Mouse (Mus musculus): ENCODE measurements at regions not wholly inside any gene's neighbourhood (a gene's known extent, or its start where the extent isn't known, plus 50 kb on each side); places are given as distances from the start of the nearest gene placed in this dataset.

GRCm38 (mm10) chr12:26784426-26784825 lies 315.4 kb downstream of the Cmpk2 start:
- no peaks in the 10 kb centered on the region for H3K4me1 ChIP-seq (replicated peaks; ENCODE audit: low read depth, low read length)
- no peaks in the 10 kb centered on the region for H3K36me3 ChIP-seq (ENCODE audit: insufficient read depth, low read length)
- H3K4me3 ChIP-seq (replicated peaks; ENCODE audit: low read length): no peak overlapping the region
- H3K27me3 ChIP-seq (ENCODE audit: insufficient read depth, low read length): no peaks in the 10 kb centered on the region
- no peaks in the 10 kb centered on the region for H3K9me3 ChIP-seq (ENCODE audit: low read length)
- TF ChIP-seq POU5F1 (IDR thresholded peaks at IDR 0.05; ENCODE audit: borderline replicate concordance, low read length): no peak

- Histone ChIP-seq H3K4me1 (replicated peaks; ENCODE audit: low read depth, low read length) (no peaks in the 10 kb centered on the region), H3K4me3 (replicated peaks; ENCODE audit: low read length) (no peak overlapping the region), H3K36me3 (ENCODE audit: insufficient read depth, low read length) (no peaks in the 10 kb centered on the region), H3K27me3 (ENCODE audit: insufficient read depth, low read length) (no peaks in the 10 kb centered on the region), H3K9me3 (ENCODE audit: low read length) (no peaks in the 10 kb centered on the region)
- no peak for TF ChIP-seq NANOG (IDR thresholded peaks at IDR 0.05; ENCODE audit: borderline replicate concordance, low read length)
- no peak for TF ChIP-seq CTCF (conservative IDR thresholded peaks at IDR 0.05; ENCODE audit: low read length)
- TF ChIP-seq POU5F1 (IDR thresholded peaks at IDR 0.05; ENCODE audit: borderline replicate concordance, low read length): no peak
Measured at GRCm38 (mm10) chr12:26783800-26784199, 314.8 kb downstream of the Cmpk2 start.

GRCm38 (mm10) chr12:26781537-26781936 lies 312.5 kb downstream of the Cmpk2 start:
- Histone ChIP-seq H3K4me3 (replicated peaks; ENCODE audit: low read length) (no peak overlapping the region), H3K27me3 (ENCODE audit: insufficient read depth, low read length) (no peaks in the 10 kb centered on the region), H3K9me3 (ENCODE audit: low read length) (no peaks in the 10 kb centered on the region), H3K36me3 (ENCODE audit: insufficient read depth, low read length) (no peaks in the 10 kb centered on the region), H3K4me1 (replicated peaks; ENCODE audit: low read depth, low read length) (no peaks in the 10 kb centered on the region)
- TF ChIP-seq CTCF (conservative IDR thresholded peaks at IDR 0.05; ENCODE audit: low read length) (no peak), NANOG (IDR thresholded peaks at IDR 0.05; ENCODE audit: borderline replicate concordance, low read length) (no peak), POU5F1 (IDR thresholded peaks at IDR 0.05; ENCODE audit: borderline replicate concordance, low read length) (no peak)

- TF ChIP-seq POU5F1 (IDR thresholded peaks at IDR 0.05; ENCODE audit: borderline replicate concordance, low read length) (no peak), NANOG (IDR thresholded peaks at IDR 0.05; ENCODE audit: borderline replicate concordance, low read length) (no peak), CTCF (conservative IDR thresholded peaks at IDR 0.05; ENCODE audit: low read length) (no peak)
Measured at GRCm38 (mm10) chr12:26778796-26779195, 309.8 kb downstream of the Cmpk2 start.

DNA sequence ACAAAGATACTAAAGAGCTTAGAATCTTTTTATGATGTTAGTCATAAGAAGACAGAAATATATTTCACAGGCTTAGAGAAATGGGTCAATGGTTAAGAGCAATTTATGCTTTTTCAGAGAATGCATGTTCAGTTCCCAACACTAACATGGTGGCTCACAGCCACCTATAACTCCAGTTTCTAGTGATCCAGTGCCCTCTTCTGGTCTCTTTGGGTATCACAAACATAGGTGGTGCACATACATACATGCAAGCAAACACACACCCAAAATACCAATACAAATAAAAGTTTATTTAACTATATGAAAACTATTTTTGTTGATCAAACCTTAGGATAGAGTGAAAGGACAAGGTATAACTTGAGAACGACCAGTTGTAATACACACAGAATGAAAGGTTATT lies 308.0 kb downstream of the Cmpk2 start:
- Histone ChIP-seq H3K4me3 (replicated peaks; ENCODE audit: low read length) (no peak overlapping the region), H3K27me3 (ENCODE audit: insufficient read depth, low read length) (no peaks in the 10 kb centered on the region), H3K36me3 (ENCODE audit: insufficient read depth, low read length) (no peaks in the 10 kb centered on the region), H3K9me3 (ENCODE audit: low read length) (no peaks in the 10 kb centered on the region), H3K4me1 (replicated peaks; ENCODE audit: low read depth, low read length) (no peaks in the 10 kb centered on the region)
- no peak for TF ChIP-seq POU5F1 (IDR thresholded peaks at IDR 0.05; ENCODE audit: borderline replicate concordance, low read length)
- peak; percentile 32 for TF ChIP-seq CTCF (conservative IDR thresholded peaks at IDR 0.05; ENCODE audit: low read length)

More at GRCm38 (mm10) chr12:26778796-26779195, 309.8 kb downstream of the Cmpk2 start:
- Histone ChIP-seq H3K9me3 (ENCODE audit: low read length) (no peaks in the 10 kb centered on the region), H3K36me3 (ENCODE audit: insufficient read depth, low read length) (no peaks in the 10 kb centered on the region), H3K4me1 (replicated peaks; ENCODE audit: low read depth, low read length) (no peaks in the 10 kb centered on the region), H3K4me3 (replicated peaks; ENCODE audit: low read length) (no peak overlapping the region), H3K27me3 (ENCODE audit: insufficient read depth, low read length) (no peaks in the 10 kb centered on the region)

- Histone ChIP-seq H3K9me3 (ENCODE audit: low read length) (no peaks in the 10 kb centered on the region), H3K27me3 (ENCODE audit: insufficient read depth, low read length) (no peaks in the 10 kb centered on the region), H3K4me3 (replicated peaks; ENCODE audit: low read length) (no peak overlapping the region), H3K36me3 (ENCODE audit: insufficient read depth, low read length) (no peaks in the 10 kb centered on the region), H3K4me1 (replicated peaks; ENCODE audit: low read depth, low read length) (no peaks in the 10 kb centered on the region)
- TF ChIP-seq CTCF (conservative IDR thresholded peaks at IDR 0.05; ENCODE audit: low read length): no peak
- TF ChIP-seq POU5F1 (IDR thresholded peaks at IDR 0.05; ENCODE audit: borderline replicate concordance, low read length): no peak
- TF ChIP-seq NANOG (IDR thresholded peaks at IDR 0.05; ENCODE audit: borderline replicate concordance, low read length): no peak
Measured at GRCm38 (mm10) chr12:26774016-26774415, 305.0 kb downstream of the Cmpk2 start.

DNA sequence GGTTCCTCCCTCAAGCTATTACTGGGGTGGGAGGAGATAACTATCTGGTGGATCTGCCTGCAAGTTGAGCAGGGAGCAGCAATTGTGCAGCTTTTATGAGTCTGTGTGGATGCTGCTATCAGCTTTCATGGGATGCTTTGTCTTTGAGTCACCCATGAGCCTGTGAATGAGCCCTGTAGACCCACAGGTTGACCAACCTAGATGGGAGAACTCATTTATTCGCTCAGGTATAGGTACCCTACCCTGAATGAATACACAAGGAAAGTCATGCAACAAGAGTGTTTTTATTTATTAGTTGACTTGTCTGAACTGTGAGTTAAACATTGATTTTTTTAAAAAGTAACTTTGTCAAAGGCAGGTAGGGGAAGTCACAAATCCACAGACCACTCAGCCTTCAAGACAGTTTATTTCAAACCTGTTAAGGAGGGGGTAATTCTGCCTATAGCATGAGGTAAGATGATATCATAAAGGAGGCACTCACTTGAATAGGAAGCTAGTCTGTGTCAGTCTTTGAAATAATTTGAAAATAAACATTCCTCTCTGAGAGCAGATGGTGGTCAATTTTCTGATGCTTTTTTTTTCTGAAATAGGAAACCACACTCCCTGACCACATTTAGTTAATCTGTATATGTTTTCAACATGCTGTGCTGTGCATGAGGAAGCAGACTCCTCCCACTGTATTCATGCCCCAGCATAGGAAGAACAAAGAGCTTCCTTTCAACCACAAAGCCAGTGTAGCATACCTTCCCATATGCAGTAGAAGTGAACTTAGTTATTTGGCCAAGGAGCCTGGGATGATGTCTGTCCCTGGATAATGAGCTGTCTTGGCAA lies 302.0 kb downstream of the Cmpk2 start:
- no peaks in the 10 kb centered on the region for H3K4me1 ChIP-seq (replicated peaks; ENCODE audit: low read depth, low read length)
- TF ChIP-seq NANOG (IDR thresholded peaks at IDR 0.05; ENCODE audit: borderline replicate concordance, low read length) (no peak), POU5F1 (IDR thresholded peaks at IDR 0.05; ENCODE audit: borderline replicate concordance, low read length) (no peak), CTCF (conservative IDR thresholded peaks at IDR 0.05; ENCODE audit: low read length) (no peak)
- H3K4me3 ChIP-seq (replicated peaks; ENCODE audit: low read length): no peak overlapping the region
- no peaks in the 10 kb centered on the region for H3K36me3 ChIP-seq (ENCODE audit: insufficient read depth, low read length)
- H3K9me3 ChIP-seq (ENCODE audit: low read length): no peaks in the 10 kb centered on the region
- H3K27me3 ChIP-seq (ENCODE audit: insufficient read depth, low read length): no peaks in the 10 kb centered on the region

- Histone ChIP-seq H3K9me3 (ENCODE audit: low read length) (no peaks in the 10 kb centered on the region), H3K4me3 (replicated peaks; ENCODE audit: low read length) (no peak overlapping the region), H3K36me3 (ENCODE audit: insufficient read depth, low read length) (no peaks in the 10 kb centered on the region), H3K27me3 (ENCODE audit: insufficient read depth, low read length) (no peaks in the 10 kb centered on the region), H3K4me1 (replicated peaks; ENCODE audit: low read depth, low read length) (no peaks in the 10 kb centered on the region)
- TF ChIP-seq POU5F1 (IDR thresholded peaks at IDR 0.05; ENCODE audit: borderline replicate concordance, low read length) (no peak), NANOG (IDR thresholded peaks at IDR 0.05; ENCODE audit: borderline replicate concordance, low read length) (no peak), CTCF (conservative IDR thresholded peaks at IDR 0.05; ENCODE audit: low read length) (no peak)
Measured at GRCm38 (mm10) chr12:26767551-26767950, 298.5 kb downstream of the Cmpk2 start.

Measured in E14TG2a.4 (cell line).